ENCODE assay signal across 7 mouse cellular contexts in the genomic region with DNA sequence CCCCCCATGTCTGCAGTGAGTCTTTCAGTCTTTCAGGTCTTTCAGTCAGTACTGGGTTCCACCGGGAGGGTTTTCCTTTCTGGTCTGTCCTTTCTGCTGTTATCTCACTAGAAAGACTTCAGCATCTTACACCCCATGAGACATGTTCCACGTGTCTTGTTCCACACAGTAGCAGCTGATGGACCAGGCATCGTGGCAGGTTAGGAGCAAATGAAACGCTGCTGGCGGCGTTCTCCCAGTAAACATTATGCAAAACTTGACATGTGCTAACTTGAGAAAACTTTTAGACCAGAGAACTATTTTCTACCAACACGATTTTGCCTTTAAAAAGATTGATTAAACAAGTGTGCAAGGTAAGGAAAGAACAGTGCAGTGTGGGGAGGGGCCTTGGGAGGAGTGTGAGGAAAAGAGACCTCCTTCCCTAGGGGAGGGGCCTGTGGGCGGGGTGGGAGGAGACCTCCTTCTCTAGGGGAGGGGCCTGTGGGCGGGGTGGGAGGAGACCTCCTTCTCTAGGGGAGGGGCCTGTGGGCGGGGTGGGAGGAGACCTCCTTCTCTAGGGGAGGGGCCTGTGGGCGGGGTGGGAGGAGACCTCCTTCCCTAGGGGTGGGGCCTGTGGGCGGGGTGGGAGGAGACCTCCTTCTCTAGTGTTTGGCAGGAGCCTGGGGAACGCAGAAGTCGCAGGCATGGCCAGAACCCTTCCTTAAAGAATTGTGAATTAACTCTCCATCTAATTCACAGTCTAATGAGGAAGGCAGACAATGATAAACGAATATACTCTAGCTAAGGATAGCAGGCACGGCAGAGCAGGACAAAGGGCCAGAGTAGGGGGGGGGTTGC.
A peak's percentile ranks its signal among the peaks of the same experiment; 100 is the strongest.
DNase-seq lines count a peak whose midpoint lies in the region; ATAC-seq and TF ChIP-seq lines count a peak whose summit lies in the region.

No protein-coding gene starts in this region.

- 5% methylated on average over 14 of the region's 16 CpGs for WGBS in forebrain, embryonic 14.5 days
- 2% methylated on average over 14 of the region's 16 CpGs for WGBS in intestine, embryonic 14.5 days
- WGBS in liver, postnatal 0 days (ENCODE audit: insufficient replicate concordance) = 2% methylated on average over 13 of the region's 16 CpGs
- WGBS in neural tube, embryonic 13.5 days = 3% methylated on average over 14 of the region's 16 CpGs

- no peaks in the 10 kb centered on the region for H3K36me3 ChIP-seq in forebrain, embryonic 14.5 days (ENCODE audit: control insufficient read depth, insufficient read depth, low read length)
- no peaks in the 10 kb centered on the region for H3K36me3 ChIP-seq in intestine, embryonic 14.5 days (ENCODE audit: control insufficient read depth, insufficient read depth, low read length)
- no peaks in the 10 kb centered on the region for H3K36me3 ChIP-seq in liver, postnatal 0 days (replicated peaks; ENCODE audit: insufficient read depth, low read length)
- H3K36me3 ChIP-seq in neural tube, embryonic 13.5 days = no peaks in the 10 kb centered on the region

- H3K27me3 ChIP-seq in forebrain, embryonic 14.5 days (replicated peaks; ENCODE audit: control insufficient read depth, insufficient read depth, low read length) = no peaks in the 10 kb centered on the region
- H3K27me3 ChIP-seq in intestine, embryonic 14.5 days (replicated peaks; ENCODE audit: control insufficient read depth, insufficient read depth, low read length) = no peaks in the 10 kb centered on the region
- no peaks in the 10 kb centered on the region for H3K27me3 ChIP-seq in liver, postnatal 0 days (ENCODE audit: insufficient read depth, low read length)
- H3K27me3 ChIP-seq in neural tube, embryonic 13.5 days = 0 out of 2 replicates have a peak, but pooled peaks cover 3% of the 10 kb centered on the region

- H3K4me3 ChIP-seq in forebrain, embryonic 14.5 days (ENCODE audit: low read depth, low read length) = peak overlapping the region; percentile 26
- peak overlapping the region; percentile 40 for H3K4me3 ChIP-seq in intestine, embryonic 14.5 days (ENCODE audit: low read depth, low read length)
- H3K4me3 ChIP-seq in liver, postnatal 0 days (ENCODE audit: low read depth, low read length) = peak overlapping the region; percentile 53
- H3K4me3 ChIP-seq in neural tube, embryonic 13.5 days = peak overlapping the region; percentile 35

- peak; percentile 54 for ATAC-seq in forebrain, embryonic 14.5 days
- peak; percentile 83 for ATAC-seq in intestine, embryonic 14.5 days (replicated peaks; ENCODE audit: low FRiP score, low TSS enrichment, low read depth)
- ATAC-seq in liver, postnatal 0 days = peak; percentile 80
- peak; percentile 60 for ATAC-seq in neural tube, embryonic 13.5 days (ENCODE audit: low read depth)

- H3K9ac ChIP-seq in forebrain, embryonic 14.5 days (ENCODE audit: low read length) = no peak overlapping the region
- H3K9ac ChIP-seq in intestine, embryonic 14.5 days (ENCODE audit: low read length) = peak overlapping the region; percentile 48
- H3K9ac ChIP-seq in liver, postnatal 0 days (replicated peaks) = peak overlapping the region; percentile 67
- peak overlapping the region; percentile 58 for H3K9ac ChIP-seq in neural tube, embryonic 13.5 days

- no peak overlapping the region for H3K27ac ChIP-seq in forebrain, embryonic 14.5 days (ENCODE audit: low read depth, low read length)
- peak overlapping the region; percentile 67; the same call in 1 of the 2 replicates for H3K27ac ChIP-seq in intestine, embryonic 14.5 days (ENCODE audit: low read depth)
- H3K27ac ChIP-seq in liver, postnatal 0 days (ENCODE audit: low read depth) = peak overlapping the region; percentile 78
- no peak overlapping the region for H3K27ac ChIP-seq in neural tube, embryonic 13.5 days (replicated peaks)

- H3K4me1 ChIP-seq in forebrain, embryonic 14.5 days (ENCODE audit: control insufficient read depth, insufficient read depth, low read length) = peaks cover 6% of the 10 kb centered on the region; the same call in 1 of the 2 replicates
- H3K4me1 ChIP-seq in intestine, embryonic 14.5 days (replicated peaks; ENCODE audit: control insufficient read depth, insufficient read depth, low read length) = peaks cover 14% of the 10 kb centered on the region
- peaks cover 9% of the 10 kb centered on the region for H3K4me1 ChIP-seq in liver, postnatal 0 days (ENCODE audit: insufficient read depth)
- H3K4me1 ChIP-seq in neural tube, embryonic 13.5 days (replicated peaks) = peaks cover 19% of the 10 kb centered on the region

- no peaks in the 10 kb centered on the region for H3K9me3 ChIP-seq in forebrain, embryonic 14.5 days (replicated peaks; ENCODE audit: control insufficient read depth, low read length)
- H3K9me3 ChIP-seq in intestine, embryonic 14.5 days (ENCODE audit: control insufficient read depth, low read length) = no peaks in the 10 kb centered on the region
- H3K9me3 ChIP-seq in liver, postnatal 0 days (ENCODE audit: low read length) = no peaks in the 10 kb centered on the region
- no peaks in the 10 kb centered on the region for H3K9me3 ChIP-seq in neural tube, embryonic 13.5 days

- no peak for TF ChIP-seq EP300 in liver, postnatal 0 days (IDR thresholded peaks at IDR 0.05; ENCODE audit: low read depth)

- TF ChIP-seq CTCF in liver, postnatal 0 days (IDR thresholded peaks at IDR 0.05; ENCODE audit: low read depth) = 0 out of 2 replicates have a peak, but pooled peaks have one; percentile 12

- peak overlapping the region; percentile 52 for H3K4me2 ChIP-seq in forebrain, embryonic 14.5 days (ENCODE audit: low read length)
- peak overlapping the region; percentile 73 for H3K4me2 ChIP-seq in intestine, embryonic 14.5 days (ENCODE audit: low read length)
- H3K4me2 ChIP-seq in liver, postnatal 0 days (ENCODE audit: low read depth, low read length) = peak overlapping the region; percentile 95
- peak overlapping the region; percentile 60 for H3K4me2 ChIP-seq in neural tube, embryonic 13.5 days

- DNase-seq in ES-CJ7 (ENCODE audit: low read depth, low spot score) = peak; percentile 65
- peak; percentile 69 for DNase-seq in adrenal gland, postnatal 14 days
- peak; percentile 68 for DNase-seq in forebrain, embryonic 14.5 days (ENCODE audit: low spot score)
- DNase-seq in intestine, embryonic 14.5 days (ENCODE audit: low spot score) = peak; percentile 80
- peak; percentile 80 for DNase-seq in liver, postnatal 0 days
- no peak for DNase-seq in cerebellum, postnatal 14 days

Comparison
In these comparisons a context has a peak if more than half of its experiments do, and no peak if none do; other contexts are left out.
1. DNase-seq: peak in ES-CJ7 (single experiment), adrenal gland, postnatal 14 days (single experiment), forebrain, embryonic 14.5 days (single experiment), intestine, embryonic 14.5 days (single experiment) and liver, postnatal 0 days (single experiment); none in cerebellum, postnatal 14 days (0 of 2).
2. H3K27ac ChIP-seq: peak in intestine, embryonic 14.5 days (single experiment) and liver, postnatal 0 days (single experiment); none in forebrain, embryonic 14.5 days (single experiment) and neural tube, embryonic 13.5 days (single experiment).
3. Peak in every context shown above with its lines, with median percentiles within 50 percentile points of each other: ATAC-seq, H3K4me2 ChIP-seq and H3K4me3 ChIP-seq.